Mouse (Mus musculus) limb, embryonic 12.5 days (tissue): ENCODE measurements around the gene Il10rb. TPM values are rescaled to one million over a fixed set of nuclear protein-coding genes. Genes with fewer than 3 reads are reported as not detected.

Experiments used
- ATAC-seq: fragments of 200-750 bp; cut with Nextera tagmentation; 2 replicates; pipeline ENCODE4 v1.8.0; 2017; ENCODE audit warnings: low read depth, moderate TSS enrichment; ENCODE audit not compliant: insufficient number of reproducible peaks, insufficient read depth, low FRiP score, low TSS enrichment
- H3K27ac ChIP-seq: fragments of 300-500 bp; sonication (generic); 2 replicates; pipeline ENCODE4 v1.5.1; 2016; ENCODE audit warnings: mild to moderate bottlenecking, moderate library complexity
- H3K27me3 ChIP-seq: fragments of 300-500 bp; sonication (generic); 2 replicates; pipeline ENCODE4 v1.6.1; 2016; ENCODE audit warnings: mild to moderate bottlenecking, moderate library complexity
- H3K36me3 ChIP-seq: fragments of 300-500 bp; sonication (generic); 2 replicates; pipeline ENCODE4 v1.6.1; 2016; ENCODE audit warnings: mild to moderate bottlenecking, moderate library complexity
- H3K4me1 ChIP-seq: fragments of 300-500 bp; sonication (generic); replicated peaks from 2 replicates; pipeline ENCODE4 v1.6.1; 2016
- H3K4me2 ChIP-seq: fragments of 300-500 bp; sonication (generic); 2 replicates; pipeline ENCODE4 v1.6.1; 2016; ENCODE audit warnings: mild to moderate bottlenecking, moderate library complexity
- H3K4me3 ChIP-seq: fragments of 300-500 bp; sonication (generic); replicated peaks from 2 replicates; pipeline ENCODE4 v1.5.1; 2016; ENCODE audit warnings: mild to moderate bottlenecking
- H3K9ac ChIP-seq: fragments of 300-500 bp; sonication (generic); replicated peaks from 2 replicates; pipeline ENCODE4 v1.6.1; 2016; ENCODE audit warnings: mild to moderate bottlenecking, moderate library complexity
- H3K9me3 ChIP-seq: fragments of 300-500 bp; sonication (generic); 2 replicates; pipeline ENCODE4 v1.6.1; 2016; ENCODE audit warnings: mild to moderate bottlenecking, moderate library complexity
- WGBS: fragments of 180-500 bp; shearing (Covaris S2); methylation state at CpG from one replicate; pipeline ENCODE4 v1.1.7; 2016; 5-methylcytosine and 5-hydroxymethylcytosine counted together
- polyA plus RNA-seq: library from polyadenylated mRNA; unstranded; fragments of >200 nt; fragmentation: Nextera tagmentation; extraction: Ambion mirVana; gene quantifications from 2 replicates; pipeline ENCODE4 v1.2.1, GENCODE M21; 2016

The Il10rb gene
- polyA plus RNA-seq: 8.0 and 9.6 TPM in 2 replicates

GRCm38 (mm10) chr16:91405640-91406584, at the start of gene Il10rb:
TSS of gene Il10rb (plus strand) at chr16:91406164.
- Histone ChIP-seq H3K36me3 (peaks cover 18% of the 10 kb centered on the region), H3K4me1 (peaks cover 30% of the 10 kb centered on the region), H3K4me2 (peak within 1 kb of the TSS; percentile 96), H3K9ac (peak within 1 kb of the TSS; percentile 80), H3K27me3 (0 out of 2 replicates have a peak, but pooled peaks cover 3% of the 10 kb centered on the region), H3K9me3 (no peaks in the 10 kb centered on the region), H3K4me3 (peak within 1 kb of the TSS; percentile 72), H3K27ac (peak within 1 kb of the TSS; percentile 70)
- WGBS: 5% methylated on average over 49 of the region's 51 CpGs
- ATAC-seq: peak; percentile 24; the same call in 1 of the 2 replicates

GRCm38 (mm10) chr16:91356760-91357525, 49.0 kb upstream of the Il10rb start:
- H3K27me3 ChIP-seq: peaks cover 26% of the 10 kb centered on the region
- H3K36me3 ChIP-seq: no peaks in the 10 kb centered on the region
- no peak overlapping the region for H3K4me2 ChIP-seq
- H3K4me1 ChIP-seq: no peaks in the 10 kb centered on the region
- H3K4me3 ChIP-seq: no peak overlapping the region
- no peak for ATAC-seq
- H3K9me3 ChIP-seq: no peaks in the 10 kb centered on the region
- 75% methylated on average over 10 of the region's 10 CpGs for WGBS
- H3K9ac ChIP-seq: no peak overlapping the region
- H3K27ac ChIP-seq: no peak overlapping the region

- Histone ChIP-seq H3K27ac (no peak overlapping the region), H3K4me1 (no peaks in the 10 kb centered on the region), H3K9ac (no peak overlapping the region), H3K36me3 (no peaks in the 10 kb centered on the region), H3K27me3 (peaks cover 22% of the 10 kb centered on the region), H3K4me3 (no peak overlapping the region), H3K9me3 (no peaks in the 10 kb centered on the region), H3K4me2 (no peak overlapping the region)
- no peak for ATAC-seq
- 53% methylated on average over 10 of the region's 10 CpGs for WGBS
Measured at GRCm38 (mm10) chr16:91357526-91357900, 48.5 kb upstream of the Il10rb start.

GRCm38 (mm10) chr16:91358555-91358954, 47.4 kb upstream of the Il10rb start:
- peaks cover 13% of the 10 kb centered on the region for H3K27me3 ChIP-seq
- WGBS: 39% methylated on average over 8 of the region's 8 CpGs
- no peak overlapping the region for H3K9ac ChIP-seq
- no peak overlapping the region for H3K27ac ChIP-seq
- H3K4me1 ChIP-seq: no peaks in the 10 kb centered on the region
- no peaks in the 10 kb centered on the region for H3K9me3 ChIP-seq
- H3K4me2 ChIP-seq: no peak overlapping the region
- H3K4me3 ChIP-seq: no peak overlapping the region
- no peaks in the 10 kb centered on the region for H3K36me3 ChIP-seq
- ATAC-seq: no peak

- WGBS: 82% methylated on average over 13 of the region's 13 CpGs
- Histone ChIP-seq H3K4me3 (no peak overlapping the region), H3K9me3 (no peaks in the 10 kb centered on the region), H3K27ac (no peak overlapping the region), H3K36me3 (no peaks in the 10 kb centered on the region), H3K9ac (no peak overlapping the region), H3K4me2 (no peak overlapping the region), H3K27me3 (peaks cover 11% of the 10 kb centered on the region), H3K4me1 (no peaks in the 10 kb centered on the region)
- ATAC-seq: no peak
Measured at GRCm38 (mm10) chr16:91359531-91359930, 46.4 kb upstream of the Il10rb start.

GRCm38 (mm10) chr16:91360162-91360561, 45.8 kb upstream of the Il10rb start:
- ATAC-seq: no peak
- H3K9me3 ChIP-seq: no peaks in the 10 kb centered on the region
- no peak overlapping the region for H3K9ac ChIP-seq
- no peaks in the 10 kb centered on the region for H3K36me3 ChIP-seq
- H3K4me3 ChIP-seq: no peak overlapping the region
- 61% methylated on average over 3 of the region's 3 CpGs for WGBS
- H3K27ac ChIP-seq: no peak overlapping the region
- no peaks in the 10 kb centered on the region for H3K4me1 ChIP-seq
- no peak overlapping the region for H3K4me2 ChIP-seq
- H3K27me3 ChIP-seq: peaks cover 5% of the 10 kb centered on the region

GRCm38 (mm10) chr16:91362006-91362405, 44.0 kb upstream of the Il10rb start:
- WGBS: 38% methylated on average over 2 of the region's 2 CpGs
- no peaks in the 10 kb centered on the region for H3K4me1 ChIP-seq
- no peak overlapping the region for H3K4me3 ChIP-seq
- H3K9me3 ChIP-seq: no peaks in the 10 kb centered on the region
- no peak overlapping the region for H3K9ac ChIP-seq
- no peak overlapping the region for H3K27ac ChIP-seq
- H3K4me2 ChIP-seq: no peak overlapping the region
- no peaks in the 10 kb centered on the region for H3K27me3 ChIP-seq
- no peak for ATAC-seq
- H3K36me3 ChIP-seq: no peaks in the 10 kb centered on the region

GRCm38 (mm10) chr16:91362616-91363272, 43.2 kb upstream of the Il10rb start:
- Histone ChIP-seq H3K27me3 (no peaks in the 10 kb centered on the region), H3K9me3 (no peaks in the 10 kb centered on the region), H3K4me2 (no peak overlapping the region), H3K36me3 (no peaks in the 10 kb centered on the region), H3K27ac (no peak overlapping the region), H3K9ac (no peak overlapping the region), H3K4me1 (no peaks in the 10 kb centered on the region), H3K4me3 (no peak overlapping the region)
- WGBS: 71% methylated on average over 12 of the region's 12 CpGs
- no peak for ATAC-seq

GRCm38 (mm10) chr16:91363483-91363882, 42.5 kb upstream of the Il10rb start:
- H3K36me3 ChIP-seq: no peaks in the 10 kb centered on the region
- H3K27me3 ChIP-seq: no peaks in the 10 kb centered on the region
- no peak for ATAC-seq
- H3K9me3 ChIP-seq: no peaks in the 10 kb centered on the region
- no peak overlapping the region for H3K4me2 ChIP-seq
- no peaks in the 10 kb centered on the region for H3K4me1 ChIP-seq
- H3K4me3 ChIP-seq: no peak overlapping the region
- H3K27ac ChIP-seq: no peak overlapping the region
- WGBS: 49% methylated on average over 3 of the region's 3 CpGs
- no peak overlapping the region for H3K9ac ChIP-seq

GRCm38 (mm10) chr16:91366567-91366966, 39.4 kb upstream of the Il10rb start:
- no peak overlapping the region for H3K9ac ChIP-seq
- no peak overlapping the region for H3K4me3 ChIP-seq
- H3K36me3 ChIP-seq: no peaks in the 10 kb centered on the region
- no peaks in the 10 kb centered on the region for H3K27me3 ChIP-seq
- no peaks in the 10 kb centered on the region for H3K9me3 ChIP-seq
- no peak overlapping the region for H3K27ac ChIP-seq
- H3K4me1 ChIP-seq: no peaks in the 10 kb centered on the region
- H3K4me2 ChIP-seq: no peak overlapping the region
- ATAC-seq: no peak

- 88% methylated on average over 2 of the region's 2 CpGs for WGBS
- Histone ChIP-seq H3K27ac (no peak overlapping the region), H3K27me3 (no peaks in the 10 kb centered on the region), H3K36me3 (no peaks in the 10 kb centered on the region), H3K4me3 (no peak overlapping the region), H3K9ac (no peak overlapping the region), H3K4me2 (no peak overlapping the region), H3K4me1 (no peaks in the 10 kb centered on the region), H3K9me3 (no peaks in the 10 kb centered on the region)
- no peak for ATAC-seq
Measured at GRCm38 (mm10) chr16:91367066-91367465, 38.9 kb upstream of the Il10rb start.
